Mouse (Mus musculus) small intestine, adult 2 months (tissue): ENCODE results near the gene Ctdnep1.

Experiments
- CTCF ChIP-seq: fragments of 200-500 bp; IDR thresholded peaks from 2 replicates; pipeline ENCODE4 v1.5.1; 2012; ENCODE audit warnings: low read depth, mild to moderate bottlenecking, control low read depth, inconsistent platforms, low read length, moderate library complexity, mixed read lengths; ENCODE audit not compliant: insufficient replicate concordance, insufficient read length; ENCODE audit errors: extremely low read depth
- POLR2A ChIP-seq: fragments of 200-500 bp; IDR thresholded peaks from 2 replicates; pipeline ENCODE4 v1.6.1; 2012; ENCODE audit warnings: low read depth, mild to moderate bottlenecking, control low read depth, inconsistent platforms, low read length, moderate library complexity

- TF ChIP-seq CTCF (0 out of 2 replicates have a peak, but pooled peaks have one; percentile 6), POLR2A (no peak)
Observed at GRCm38 (mm10) chr11:70001865-70002264, 20.9 kb downstream of the Ctdnep1 start.
